Mouse (Mus musculus): Measurements from ENCODE around the gene Gpatch11.
"Not testable (repeated sequence)": the region's sequence is repeated elsewhere in the genome, so short reads cannot be mapped to it uniquely, and the experiment has no call there.

Gpatch11 gene

GRCm38 (mm10) chr17:78834856-78835835 is at the start of gene Gpatch11, which contains the start of gene Heatr5b:
TSS of gene Gpatch11 (plus strand) at chr17:78835567.
TSS of gene Heatr5b (minus strand) at chr17:78835364.
- peak; percentile 97 for DNase-seq (ENCODE audit: low spot score)

- not testable (repeated sequence) for DNase-seq (ENCODE audit: low spot score)
Observed at GRCm38 (mm10) chr17:78788273-78788672, 47.1 kb upstream of the Gpatch11 start.

- no peak for DNase-seq (ENCODE audit: low spot score)
Observed at GRCm38 (mm10) chr17:78791068-78791689, 44.2 kb upstream of the Gpatch11 start.

- DNase-seq (ENCODE audit: low spot score), result no peak
Observed at GRCm38 (mm10) chr17:78791690-78792070, 43.7 kb upstream of the Gpatch11 start.

- DNase-seq (ENCODE audit: low spot score), result no peak
Observed at GRCm38 (mm10) chr17:78792122-78792521, 43.2 kb upstream of the Gpatch11 start.

GRCm38 (mm10) chr17:78794390-78794789 is 41.0 kb upstream of the Gpatch11 start:
- no peak for DNase-seq (ENCODE audit: low spot score)

- no peak for DNase-seq (ENCODE audit: low spot score)
Observed at GRCm38 (mm10) chr17:78797222-78797621, 38.1 kb upstream of the Gpatch11 start.

- no peak for DNase-seq (ENCODE audit: low spot score)
Observed at GRCm38 (mm10) chr17:78809019-78809418, 26.3 kb upstream of the Gpatch11 start.

GRCm38 (mm10) chr17:78809582-78809981 is 25.8 kb upstream of the Gpatch11 start:
- no peak for DNase-seq (ENCODE audit: low spot score)

- no peak for DNase-seq (ENCODE audit: low spot score)
Observed at GRCm38 (mm10) chr17:78824346-78824745, 11.0 kb upstream of the Gpatch11 start.

- DNase-seq (ENCODE audit: low spot score), result no peak
Observed at GRCm38 (mm10) chr17:78836056-78836455, 689 bp downstream of the Gpatch11 start.

- DNase-seq (ENCODE audit: low spot score), result no peak
Observed at GRCm38 (mm10) chr17:78842271-78842928, 7.0 kb downstream of the Gpatch11 start.

- no peak for DNase-seq (ENCODE audit: low spot score)
Observed at GRCm38 (mm10) chr17:78856243-78856642, 20.9 kb downstream of the Gpatch11 start.

GRCm38 (mm10) chr17:78873886-78874285 is 38.5 kb downstream of the Gpatch11 start:
- DNase-seq (ENCODE audit: low spot score), result no peak

- DNase-seq (ENCODE audit: low spot score), result no peak
Observed at GRCm38 (mm10) chr17:78881878-78882304, 46.5 kb downstream of the Gpatch11 start.

GRCm38 (mm10) chr17:78882401-78883112 is 47.2 kb downstream of the Gpatch11 start, which contains the start of gene Eif2ak2:
TSS of gene Eif2ak2 (minus strand) at chr17:78882573.
- peak; percentile 71 for DNase-seq (ENCODE audit: low spot score)

GRCm38 (mm10) chr17:78883291-78883690 is 47.9 kb downstream of the Gpatch11 start:
- DNase-seq (ENCODE audit: low spot score), result no peak

- no peak for DNase-seq (ENCODE audit: low spot score)
Observed at GRCm38 (mm10) chr17:78885286-78886065, 50.1 kb downstream of the Gpatch11 start.

- DNase-seq (ENCODE audit: low spot score), result no peak
Observed at GRCm38 (mm10) chr17:78888554-78888953, 53.2 kb downstream of the Gpatch11 start.

- DNase-seq (ENCODE audit: low spot score), result no peak
Observed at GRCm38 (mm10) chr17:78889184-78889583, 53.8 kb downstream of the Gpatch11 start.

GRCm38 (mm10) chr17:78891020-78891419 is 55.7 kb downstream of the Gpatch11 start:
- no peak for DNase-seq (ENCODE audit: low spot score)

Data from ovary, postnatal 10 days (tissue).